Mouse (Mus musculus) C2C12 (cell line): Measurements from ENCODE around the gene Mgat5b. TPM values are rescaled to one million over a fixed set of nuclear protein-coding genes. Genes with fewer than 3 reads are reported as not detected.
"Not testable (repeated sequence)": the region's sequence is repeated elsewhere in the genome, so short reads cannot be mapped to it uniquely, and the experiment has no call there.

ENCODE experiments used
- H3K27me3 ChIP-seq: one replicate; pipeline ENCODE4 v1.6.1; 2011; ENCODE audit not compliant: control insufficient read depth, insufficient read depth, insufficient read length
- H3K36me3 ChIP-seq: one replicate; pipeline ENCODE4 v1.6.1; 2011; ENCODE audit not compliant: control insufficient read depth, insufficient read depth
- H3K4me3 ChIP-seq: one replicate; pipeline ENCODE4 v1.5.1; 2011; ENCODE audit warnings: mild to moderate bottlenecking, control low read depth; ENCODE audit not compliant: poor library complexity, insufficient read depth, severe bottlenecking
- H3K79me2 ChIP-seq: one replicate; pipeline ENCODE4 v1.6.1; 2011; ENCODE audit not compliant: control insufficient read depth, insufficient read depth
- H3K79me3 ChIP-seq: one replicate; pipeline ENCODE4 v1.6.1; 2011; ENCODE audit warnings: low read depth, control low read depth
- H3ac ChIP-seq: one replicate; pipeline ENCODE3; 2011; ENCODE audit warnings: low read depth; ENCODE audit not compliant: control insufficient read depth, insufficient read length
- CEBPB ChIP-seq: IDR thresholded peaks from one replicate; pipeline ENCODE4 v1.6.1; 2011; ENCODE audit warnings: low read depth, mild to moderate bottlenecking, control low read depth, moderate library complexity
- CTCF ChIP-seq: IDR thresholded peaks from one replicate; pipeline ENCODE4 v1.5.1; 2011; ENCODE audit not compliant: control insufficient read depth, insufficient read depth, insufficient read length
- FOSL1 ChIP-seq: IDR thresholded peaks from one replicate; pipeline ENCODE4 v1.8.0; 2011; ENCODE audit warnings: mild to moderate bottlenecking, low read length; ENCODE audit not compliant: poor library complexity, insufficient read depth, severe bottlenecking
- MAX ChIP-seq: IDR thresholded peaks from one replicate; pipeline ENCODE4 v1.6.1; 2011; ENCODE audit warnings: mild to moderate bottlenecking, control low read depth
- MYOD1 ChIP-seq: IDR thresholded peaks from one replicate; pipeline ENCODE4 v1.6.1; 2011; ENCODE audit warnings: low read depth; ENCODE audit not compliant: control insufficient read depth, insufficient read length
- MYOG ChIP-seq: IDR thresholded peaks from one replicate; pipeline ENCODE4 v1.6.1; 2011; ENCODE audit not compliant: control insufficient read depth, insufficient read length; ENCODE audit errors: extremely low read depth
- USF1 ChIP-seq: IDR thresholded peaks from one replicate; pipeline ENCODE4 v1.6.1; 2011; ENCODE audit warnings: low read depth, mild to moderate bottlenecking, control low read depth, moderate library complexity
- polyA plus RNA-seq: library from polyadenylated mRNA; unstranded; fragments of >200 nt; fragmentation: generic; extraction: Trizol; gene quantifications from one replicate; pipeline ENCODE4 v1.2.1, GENCODE M21; 2012; ENCODE audit warnings: missing spikeins

Gene Mgat5b
- polyA plus RNA-seq, 1 experiment: not detected

GRCm38 (mm10) chr11:116893532-116894442 is 24.9 kb upstream of the Mgat5b start:
- TF ChIP-seq MYOD1 (no peak), FOSL1 (no peak), CEBPB (no peak), MYOG (no peak), MAX (no peak), CTCF (no peak), USF1 (no peak)
- H3K4me3 ChIP-seq: no peak overlapping the region
- peaks cover 29% of the 10 kb centered on the region for H3K27me3 ChIP-seq
- no peaks in the 10 kb centered on the region for H3K79me3 ChIP-seq
- no peak overlapping the region for H3ac ChIP-seq
- no peaks in the 10 kb centered on the region for H3K79me2 ChIP-seq
- H3K36me3 ChIP-seq: no peaks in the 10 kb centered on the region

DNA sequence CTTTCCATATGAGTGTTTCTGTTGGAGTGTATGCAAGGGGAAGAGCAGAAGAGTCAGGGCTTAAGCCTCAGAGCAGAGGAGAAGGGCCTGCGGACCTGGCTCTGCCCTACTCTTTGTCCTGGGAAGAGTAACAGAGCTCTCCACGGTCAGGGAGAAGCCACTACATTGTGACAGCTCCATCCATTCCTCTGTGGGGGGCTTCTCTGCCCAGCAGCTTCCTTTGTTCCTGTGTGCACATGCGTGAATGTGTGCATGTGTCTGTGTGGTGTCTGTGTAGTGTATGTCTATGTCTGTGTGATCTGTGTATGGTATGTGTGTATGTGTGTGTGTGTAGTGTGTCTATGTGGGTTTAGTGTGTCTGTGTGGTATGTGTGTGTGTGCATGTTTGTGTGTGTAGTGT is 23.3 kb upstream of the Mgat5b start:
- H3K79me2 ChIP-seq: no peaks in the 10 kb centered on the region
- H3K79me3 ChIP-seq: no peaks in the 10 kb centered on the region
- H3K36me3 ChIP-seq: no peaks in the 10 kb centered on the region
- no peak overlapping the region for H3K4me3 ChIP-seq
- H3ac ChIP-seq: no peak overlapping the region
- TF ChIP-seq MYOD1 (no peak), CEBPB (no peak), CTCF (no peak), FOSL1 (no peak), MYOG (no peak), USF1 (no peak), MAX (no peak)
- peaks cover 19% of the 10 kb centered on the region for H3K27me3 ChIP-seq

GRCm38 (mm10) chr11:116899247-116899646 is 19.4 kb upstream of the Mgat5b start:
- Histone ChIP-seq H3K79me3 (no peaks in the 10 kb centered on the region), H3K79me2 (no peaks in the 10 kb centered on the region), H3K36me3 (no peaks in the 10 kb centered on the region), H3K27me3 (peaks cover 34% of the 10 kb centered on the region), H3K4me3 (no peak overlapping the region), H3ac (no peak overlapping the region)
- TF ChIP-seq MYOD1 (no peak), CTCF (no peak), USF1 (no peak), MYOG (no peak), MAX (no peak), CEBPB (no peak), FOSL1 (no peak)

GRCm38 (mm10) chr11:116902588-116902987 is 16.1 kb upstream of the Mgat5b start:
- not testable (repeated sequence) for H3K79me3 ChIP-seq, H3K4me3 ChIP-seq, H3K36me3 ChIP-seq, H3K79me2 ChIP-seq, H3ac ChIP-seq
- peaks cover 53% of the 10 kb centered on the region for H3K27me3 ChIP-seq

GRCm38 (mm10) chr11:116905741-116906456 is 12.8 kb upstream of the Mgat5b start:
- Histone ChIP-seq H3K36me3 (no peaks in the 10 kb centered on the region), H3K79me2 (no peaks in the 10 kb centered on the region), H3K4me3 (no peak overlapping the region), H3ac (no peak overlapping the region), H3K27me3 (peaks cover 41% of the 10 kb centered on the region), H3K79me3 (no peaks in the 10 kb centered on the region)
- no peak for TF ChIP-seq CEBPB
- no peak for TF ChIP-seq CTCF
- TF ChIP-seq MAX: no peak
- TF ChIP-seq MYOD1: no peak
- TF ChIP-seq USF1: no peak
- no peak for TF ChIP-seq MYOG
- TF ChIP-seq FOSL1: no peak
